Mouse (Mus musculus) adrenal gland, adult (tissue): ENCODE results near the gene Trp73.

ENCODE experiments used
- DNase-seq, 2 experiments: peaks; one replicate each; pipeline ENCODE4 v3.0.0; 2022 to 2023; ENCODE audit warnings: low spot score in 1 of 2; ENCODE audit not compliant: inconsistent age in 2 of 2

Trp73 gene

DNA sequence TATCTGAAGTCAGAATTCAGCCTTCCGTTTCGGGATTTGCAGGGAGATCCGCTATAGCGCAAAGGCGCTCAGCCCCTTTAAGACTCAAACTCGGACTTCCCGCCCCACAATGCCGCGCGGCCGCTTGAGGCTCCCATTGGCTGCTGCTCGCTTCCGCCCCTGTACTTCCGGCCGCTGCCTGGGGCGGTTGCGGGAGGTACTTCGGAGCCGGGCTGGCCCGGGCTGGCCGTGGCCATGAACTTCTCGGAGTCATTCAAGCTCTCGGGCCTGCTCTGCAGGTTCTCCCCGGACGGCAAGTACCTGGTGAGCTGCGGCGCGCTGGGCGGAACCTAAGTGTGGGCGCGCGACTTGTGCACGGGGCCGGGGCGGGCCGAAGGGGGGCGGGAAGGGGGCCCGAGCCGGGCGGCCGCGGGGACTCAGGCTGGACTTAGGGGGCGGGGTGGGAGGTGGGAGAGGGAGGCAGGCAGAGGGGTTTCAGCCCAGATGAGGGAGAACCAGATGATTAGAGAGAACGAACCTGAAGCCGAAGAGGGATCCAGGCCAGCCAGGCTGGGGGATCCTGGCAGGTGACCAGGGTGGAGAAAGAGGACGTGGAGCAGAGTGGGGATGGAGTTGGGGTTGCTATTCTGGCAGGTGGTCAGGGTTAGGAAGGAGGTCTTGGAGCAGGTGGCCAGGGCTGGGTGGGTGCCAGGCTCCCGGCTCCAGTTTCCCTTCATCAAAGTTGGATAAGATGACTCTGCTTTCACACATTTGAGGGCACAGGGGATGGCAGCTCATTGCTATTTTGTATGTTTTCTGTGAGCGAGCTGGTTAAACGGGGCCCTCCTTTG, 2.4 kb upstream of the Trp73 start, which contains the start of gene Wrap73:
Gene Wrap73, plus strand, starts transcription at position 162 of the 830 bp plus-strand sequence.
- DNase-seq, result peak; percentile 92 to 96

DNA sequence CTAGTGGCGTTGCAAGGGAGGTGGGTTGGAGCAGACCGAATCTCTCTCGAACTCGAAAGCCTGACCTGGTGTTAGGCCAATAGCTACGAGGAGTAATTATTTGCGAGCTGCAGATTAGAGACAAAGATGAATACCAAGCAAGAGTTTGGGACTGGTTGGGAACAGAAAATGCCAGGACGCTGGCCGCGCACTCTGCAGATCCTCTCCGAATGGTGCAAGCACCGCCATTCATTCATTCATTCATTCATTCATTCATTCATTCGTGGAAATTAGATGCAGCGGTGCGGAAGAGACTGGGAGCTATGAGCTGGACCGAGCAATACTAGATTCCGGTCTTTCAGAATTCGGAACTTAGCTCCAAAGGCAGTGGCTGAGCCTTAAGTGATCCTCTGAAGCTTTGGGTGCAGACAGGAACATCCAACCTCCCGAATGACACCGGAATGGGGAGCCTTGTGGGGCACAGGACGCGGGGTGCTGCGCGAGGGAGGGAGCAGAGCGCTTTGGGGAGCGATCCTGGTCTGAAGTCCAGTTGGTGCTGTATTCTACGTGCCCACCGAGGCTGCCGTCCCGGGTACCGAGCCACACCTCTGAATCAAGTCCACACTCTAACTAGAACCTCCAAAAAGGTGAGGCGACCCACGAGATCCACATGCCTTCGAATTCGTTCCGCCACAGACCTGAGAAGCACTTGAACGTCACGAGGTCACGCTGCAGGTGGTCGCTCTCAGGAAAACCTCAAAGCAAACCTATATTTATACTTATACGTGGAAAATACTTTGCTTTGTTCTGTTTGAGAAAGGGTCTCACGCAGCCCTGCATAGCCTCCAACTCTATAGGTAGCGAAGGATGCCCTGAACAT, 1.2 kb upstream of the Trp73 start:
- DNase-seq, result peak in 1 of 2 experiments; percentile 39

DNA sequence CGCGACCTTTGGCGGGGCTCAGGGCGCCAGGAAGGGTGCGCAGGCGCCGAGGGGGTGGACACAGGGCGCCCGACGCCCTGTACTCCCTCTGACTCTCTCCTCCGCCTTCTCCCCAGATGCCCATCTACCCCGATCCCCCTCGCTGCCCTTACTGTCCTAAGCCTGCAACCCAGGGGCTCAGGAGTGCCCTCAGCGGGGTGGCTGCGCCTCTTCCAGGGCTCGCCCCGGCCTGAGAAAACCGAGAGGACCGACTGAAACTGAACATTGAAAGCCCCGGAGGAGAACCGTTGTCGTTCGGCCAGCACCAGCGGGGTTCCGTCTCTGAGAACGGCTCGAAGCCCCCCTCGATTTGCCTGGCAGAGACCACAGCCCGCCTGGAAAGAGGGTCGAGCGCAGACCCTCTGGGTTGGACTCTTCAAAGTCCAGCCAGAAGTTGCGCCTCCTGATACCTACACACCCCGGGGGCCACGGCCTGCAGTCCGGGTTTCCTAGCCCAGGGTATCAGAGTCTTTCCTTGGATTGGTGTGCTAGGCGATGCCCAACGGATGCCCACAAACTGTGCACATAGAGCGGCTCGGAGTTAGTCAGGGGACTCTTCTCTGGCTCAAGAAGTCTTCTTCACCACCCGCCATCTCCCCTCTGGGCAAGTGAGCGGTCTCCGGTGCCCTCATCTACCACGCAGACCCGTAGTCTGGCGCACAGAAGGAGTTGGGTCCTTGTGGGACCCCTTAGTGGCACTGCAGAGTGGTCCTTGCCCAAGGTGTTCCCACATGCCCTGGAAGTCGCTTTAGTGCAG, 403 bp upstream of the Trp73 start:
- DNase-seq, result peak in 1 of 2 experiments; percentile 58

DNA sequence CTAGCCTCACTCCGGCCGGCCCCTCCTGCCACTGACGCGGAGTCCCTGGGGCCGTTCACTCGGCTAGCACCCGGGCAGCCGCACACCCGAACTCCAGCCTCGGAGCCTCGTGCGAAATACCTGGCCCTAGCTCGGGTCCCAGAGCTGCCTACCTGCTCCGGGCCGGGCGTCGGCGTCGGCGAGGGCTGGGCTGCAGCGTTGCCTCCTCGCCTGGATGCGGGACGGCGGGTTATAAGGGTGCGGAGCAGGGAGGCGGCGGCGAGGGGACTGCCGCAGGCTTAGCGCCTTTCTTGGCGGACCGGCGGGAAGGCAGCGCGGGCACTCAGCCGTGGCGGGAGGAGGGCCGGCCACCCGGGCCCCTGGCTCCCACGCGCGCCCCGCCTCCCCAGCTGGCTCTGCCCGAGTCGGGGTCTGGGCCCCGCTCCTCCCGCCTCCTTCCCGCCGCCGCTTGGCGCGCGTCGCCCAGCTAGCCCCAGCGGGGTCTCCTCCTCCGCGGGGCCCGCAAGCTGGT, 282 bp downstream of the Trp73 start:
- peak in 1 of 2 experiments; percentile 52 for DNase-seq

DNA sequence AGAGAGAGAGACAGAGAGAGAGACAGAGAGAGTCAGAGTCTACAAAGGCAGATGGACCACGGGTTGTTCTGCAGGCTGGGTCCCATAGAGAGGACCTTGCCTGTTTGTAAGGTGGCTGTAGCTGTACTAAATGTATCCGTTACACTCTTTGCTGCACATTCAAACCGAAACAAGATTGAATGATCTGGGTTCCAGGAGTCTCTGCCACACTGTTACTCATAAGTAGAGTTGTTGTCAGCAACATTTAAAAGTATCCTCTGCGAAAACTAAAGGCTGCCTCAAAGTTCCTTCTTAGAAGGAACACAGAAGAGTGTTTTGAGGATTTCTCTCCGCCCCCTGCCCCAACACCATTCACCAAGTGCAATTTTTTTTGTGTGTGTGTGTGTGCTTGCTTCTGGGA, 2.9 kb downstream of the Trp73 start:
- DNase-seq, result no peak

DNA sequence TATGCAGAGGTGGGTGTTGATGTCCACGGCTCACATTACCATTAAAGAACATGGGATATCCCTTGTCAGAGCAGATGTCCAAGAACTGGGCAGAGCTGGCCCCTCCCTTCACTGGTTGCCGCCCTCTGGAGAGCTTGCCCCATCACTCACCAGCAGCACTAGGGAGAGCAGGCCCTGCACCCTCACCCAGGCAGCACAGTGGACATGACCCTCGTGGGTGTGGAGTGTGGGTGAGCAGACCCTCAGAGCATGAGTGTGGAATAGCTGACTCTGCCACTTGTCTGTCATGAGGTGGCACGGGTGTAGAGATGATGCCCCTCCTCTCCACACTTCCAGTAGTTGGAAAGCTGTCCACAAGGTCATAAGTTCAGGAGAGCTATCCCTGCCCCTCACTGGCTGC, 5.2 kb downstream of the Trp73 start:
- DNase-seq, result no peak

DNA sequence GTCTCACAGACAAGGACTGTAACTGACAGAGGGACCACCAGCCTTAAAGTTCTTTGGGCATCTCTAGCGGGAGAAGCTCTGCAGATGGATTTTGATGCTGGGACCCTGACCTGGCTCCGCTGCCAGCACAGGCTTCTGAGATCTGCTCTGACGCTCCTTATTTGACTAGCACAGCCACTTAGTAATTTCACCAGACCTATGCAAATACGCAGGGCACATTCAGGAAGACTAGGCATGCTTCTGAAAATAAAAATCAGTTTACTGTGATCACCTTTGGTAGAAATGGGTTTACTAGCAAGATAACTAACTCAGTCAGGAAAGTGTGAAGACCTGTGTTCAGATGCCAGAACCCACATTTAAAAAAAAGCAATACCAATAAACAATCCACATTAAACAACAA, 8.1 kb downstream of the Trp73 start:
- DNase-seq, result no peak

DNA sequence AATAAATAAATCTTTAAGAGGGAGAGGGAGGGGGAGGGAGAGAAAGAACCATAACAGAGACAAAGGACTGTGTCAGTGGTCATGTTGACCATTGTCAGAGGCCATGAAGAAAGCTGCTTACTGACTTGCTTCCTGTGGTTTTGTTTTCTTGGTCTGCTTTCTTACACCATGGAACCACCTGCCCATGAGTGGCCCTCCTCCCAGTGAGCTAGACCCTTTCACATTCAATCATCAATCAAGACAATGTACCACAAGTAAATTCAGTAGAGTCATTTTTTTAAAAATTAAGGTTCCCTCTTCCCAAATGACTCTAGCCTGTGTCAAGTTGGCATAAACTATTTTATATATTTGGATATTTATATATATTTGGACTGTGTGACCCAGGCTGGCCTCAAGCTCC, 10.1 kb downstream of the Trp73 start:
- DNase-seq, result no peak

DNA sequence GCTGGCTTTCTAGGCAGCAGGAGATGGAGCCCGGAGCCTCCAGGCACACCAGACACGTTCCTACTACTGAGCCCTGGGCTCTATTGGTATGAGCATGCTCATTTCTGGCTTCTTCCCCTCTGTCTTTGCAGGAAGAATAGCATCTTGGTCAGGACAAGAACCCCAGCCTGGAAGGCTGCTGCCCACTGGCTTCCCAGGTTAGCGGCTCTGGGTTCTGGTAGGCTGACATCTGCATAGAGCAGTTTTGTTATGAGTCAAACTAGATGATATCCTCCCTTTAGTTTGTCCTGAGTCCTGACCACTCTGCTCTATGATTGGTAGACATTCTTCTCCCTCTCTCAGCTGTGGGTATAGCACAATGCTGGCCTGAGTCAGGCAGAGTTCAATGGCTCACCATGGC, 12.7 kb downstream of the Trp73 start:
- DNase-seq, result no peak

DNA sequence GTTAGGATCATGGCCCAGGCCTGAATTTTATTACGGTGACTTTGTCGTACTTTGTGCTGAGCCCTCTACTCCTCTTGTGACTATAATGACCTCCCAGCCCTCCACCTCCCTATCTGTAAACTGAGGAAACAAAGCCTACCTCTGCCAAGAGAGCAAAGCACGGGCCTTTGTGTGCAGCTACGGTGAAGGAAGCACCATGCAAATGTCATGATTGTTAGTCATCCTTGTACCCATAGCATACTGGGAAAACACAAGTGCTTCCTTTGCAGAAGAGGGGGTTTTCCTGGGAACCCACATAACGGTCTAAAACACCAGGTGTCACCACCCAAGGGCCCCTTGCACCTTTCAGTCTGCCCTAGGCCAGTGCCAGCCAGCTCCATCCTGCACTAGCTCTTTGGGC, 14.8 kb downstream of the Trp73 start:
- no peak for DNase-seq

DNA sequence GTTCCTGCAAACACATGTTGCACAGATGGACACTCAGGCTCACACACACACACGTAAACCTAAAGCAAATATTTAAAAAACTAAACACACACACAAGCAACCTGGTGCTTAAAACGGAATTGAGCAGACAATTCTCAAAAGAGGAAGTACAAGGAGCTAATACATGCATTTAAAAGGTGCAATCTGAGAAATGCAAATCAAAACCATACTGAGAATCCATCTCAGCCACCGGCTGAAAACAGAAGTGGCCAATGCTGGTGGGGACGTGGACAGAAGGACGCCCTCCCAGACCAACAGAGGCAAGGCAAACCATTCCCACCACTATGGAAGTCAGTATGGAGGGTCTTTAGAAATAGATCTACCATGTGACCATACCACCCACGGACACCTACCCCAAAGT, 16.5 kb downstream of the Trp73 start:
- no peak for DNase-seq

DNA sequence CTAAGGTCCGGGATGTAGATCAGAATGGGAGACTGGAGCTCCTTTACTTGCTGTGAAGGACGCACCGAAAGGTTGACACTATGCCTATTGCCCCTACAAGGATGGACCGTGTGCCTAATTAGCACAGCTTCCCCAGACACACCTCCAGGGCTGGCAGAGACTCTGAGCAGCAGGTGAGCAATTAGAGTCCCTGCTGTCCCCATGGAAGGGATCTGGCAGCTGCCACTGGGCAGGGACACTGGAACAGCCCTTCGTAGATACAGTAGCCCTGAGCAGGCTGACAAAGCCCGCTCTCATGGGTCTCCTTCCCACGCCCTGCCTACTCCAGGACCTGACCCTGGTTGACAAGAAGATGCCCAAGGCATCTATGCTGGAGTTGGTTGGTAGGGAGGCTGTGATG, 17.6 kb downstream of the Trp73 start:
- DNase-seq, result no peak

DNA sequence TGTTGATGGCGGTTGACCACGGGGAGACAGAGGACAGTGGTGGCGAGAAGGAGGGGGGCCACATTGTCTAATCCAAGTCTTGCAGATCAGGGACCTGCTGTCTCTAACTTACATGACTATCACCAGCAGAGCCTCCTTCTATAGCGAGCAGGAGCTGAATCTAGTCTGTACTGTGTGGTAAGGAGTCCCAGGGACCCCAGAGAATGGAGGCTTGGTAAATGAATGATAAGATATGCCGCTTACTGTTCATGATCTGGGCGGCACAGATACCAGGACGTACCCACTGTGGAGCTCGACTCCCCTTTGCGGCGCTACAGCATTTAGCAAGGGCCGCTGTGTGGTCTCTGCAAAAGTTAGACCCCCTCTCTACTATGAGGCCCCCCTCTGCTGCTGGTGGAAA, 18.2 kb downstream of the Trp73 start:
- DNase-seq, result no peak

DNA sequence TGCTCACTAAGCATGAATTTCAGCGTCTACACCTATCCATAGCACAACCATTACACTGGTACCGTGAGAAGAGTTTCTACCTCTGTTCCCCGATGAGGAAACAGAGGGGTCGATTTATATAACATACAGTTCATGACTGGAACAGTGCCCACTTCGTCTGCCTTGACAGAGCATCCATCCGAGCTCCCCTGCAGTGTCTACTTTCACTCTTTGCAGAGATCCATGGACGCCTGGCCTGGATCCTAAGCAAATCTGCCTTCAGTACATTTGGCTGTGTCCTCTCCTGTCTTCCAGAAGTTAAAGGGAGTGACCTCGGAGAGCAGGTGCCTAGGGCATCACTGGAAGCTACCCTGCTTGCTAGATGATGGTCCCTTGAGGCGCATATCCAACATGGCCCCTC, 20.8 kb downstream of the Trp73 start:
- DNase-seq, result no peak

DNA sequence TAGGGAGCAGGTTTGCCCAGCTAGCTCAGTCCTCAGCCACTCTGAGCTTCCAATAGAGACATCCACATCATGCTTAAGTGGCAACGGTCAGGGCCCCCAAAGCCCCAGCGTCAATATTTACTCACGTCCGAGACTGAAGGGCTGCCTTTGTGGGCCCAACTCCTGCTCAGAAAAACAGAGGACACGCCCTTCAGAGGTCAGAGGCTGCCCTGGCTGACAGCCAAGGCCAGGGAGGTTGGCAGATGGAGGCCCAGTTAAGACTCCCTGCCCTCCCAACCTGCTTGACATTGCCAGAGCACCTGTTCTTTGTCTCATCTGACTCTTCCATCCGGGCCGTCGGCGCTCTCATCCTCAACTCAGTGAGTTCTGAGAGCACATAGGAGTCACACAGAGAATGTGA, 21.2 kb downstream of the Trp73 start:
- DNase-seq, result no peak

DNA sequence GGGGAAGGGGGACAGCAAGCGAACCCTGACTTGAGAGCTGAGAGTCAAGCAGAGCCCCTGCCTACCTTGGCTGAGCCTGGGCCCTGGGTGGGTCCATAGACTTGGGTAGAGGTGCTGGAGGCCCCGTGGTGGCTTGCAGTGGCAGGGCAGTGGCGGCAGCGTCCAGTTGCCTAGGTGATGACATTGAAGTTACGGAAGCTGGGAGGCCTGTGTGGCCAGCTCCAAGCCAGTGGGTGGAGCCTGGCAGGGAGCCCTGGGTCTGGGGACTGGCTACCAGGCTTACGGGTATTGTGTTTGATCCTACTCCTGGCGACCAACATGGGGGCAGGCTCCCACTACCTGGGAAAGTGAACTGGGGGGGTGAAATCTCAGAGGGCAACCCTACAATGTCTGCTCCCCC, 23.6 kb downstream of the Trp73 start:
- peak; percentile 12 to 56 for DNase-seq

DNA sequence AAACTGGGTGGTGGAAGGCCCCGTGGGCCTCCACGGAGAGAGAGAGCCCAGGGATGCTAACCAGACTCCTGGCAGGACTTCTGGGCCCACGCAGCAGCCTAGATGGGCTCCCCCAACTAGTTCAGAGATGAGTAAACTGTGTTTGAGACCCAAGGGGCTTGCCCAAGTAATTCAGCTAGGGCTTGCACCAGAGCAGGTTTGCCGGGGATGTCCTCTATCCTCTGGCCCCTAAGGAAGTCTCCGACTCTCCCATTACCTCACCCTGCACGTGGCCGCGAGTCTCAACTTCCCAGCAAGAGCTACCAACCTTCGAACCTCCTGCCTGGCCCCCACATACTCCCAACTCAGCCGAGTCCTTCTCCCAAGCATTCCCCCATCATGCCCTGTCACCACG, 30.2 kb downstream of the Trp73 start:
- no peak for DNase-seq

DNA sequence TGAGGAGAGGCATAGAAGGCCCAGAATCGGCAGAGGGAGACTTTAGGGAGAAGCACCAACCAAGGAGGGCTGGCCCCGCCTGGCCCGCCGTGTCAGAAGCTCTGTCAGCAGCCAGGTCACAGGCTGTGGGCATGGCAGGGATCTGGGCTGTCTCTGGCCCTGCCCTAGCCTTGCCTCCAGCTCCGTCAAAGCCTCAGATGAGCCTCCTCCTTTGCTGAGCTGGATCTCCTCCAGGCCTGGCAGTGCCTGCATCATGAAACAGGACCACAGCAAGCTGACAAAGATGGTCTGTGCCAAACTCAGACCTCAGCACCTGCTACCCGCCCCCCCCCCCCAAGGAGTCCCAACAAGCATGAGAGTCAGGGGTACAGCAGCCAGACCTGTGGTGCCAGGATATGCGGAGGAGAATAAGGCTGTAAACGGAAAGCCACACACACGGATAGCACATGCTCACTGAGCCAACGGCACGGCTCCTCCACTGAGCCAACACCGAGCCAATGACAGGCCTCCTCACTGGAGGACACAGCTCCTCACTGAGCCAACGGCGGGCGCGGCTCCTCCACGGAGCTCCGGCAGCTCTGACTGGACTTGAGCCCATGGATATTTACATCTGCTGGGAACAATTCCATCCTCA, 30.7 kb downstream of the Trp73 start:
- no peak for DNase-seq

DNA sequence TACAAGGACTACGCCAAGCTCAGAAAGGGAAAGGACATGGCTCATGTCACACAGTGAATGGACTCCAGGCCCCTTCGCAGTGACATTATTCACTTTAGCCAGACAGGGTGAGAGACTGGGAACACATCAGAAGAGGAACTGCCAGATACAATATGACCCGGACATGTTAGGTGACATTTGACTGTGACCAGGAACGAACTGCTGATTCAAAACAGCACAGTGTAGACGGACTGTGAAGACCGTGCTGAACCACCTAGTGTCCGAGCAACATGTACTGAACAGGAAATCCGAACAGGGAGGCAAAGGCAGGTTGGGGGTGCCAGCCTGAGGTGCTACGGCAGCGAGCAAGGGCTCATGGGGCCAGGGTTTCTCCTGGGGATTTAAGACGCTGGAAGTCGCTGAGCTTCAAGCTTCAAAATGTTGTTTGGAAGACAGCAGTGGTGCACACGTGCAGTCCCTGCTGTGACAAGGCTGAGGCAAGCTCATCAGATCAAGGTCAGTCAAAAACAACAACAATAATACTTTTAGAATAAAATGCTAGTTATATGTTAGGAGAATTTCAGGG, 33.4 kb downstream of the Trp73 start:
- no peak for DNase-seq

DNA sequence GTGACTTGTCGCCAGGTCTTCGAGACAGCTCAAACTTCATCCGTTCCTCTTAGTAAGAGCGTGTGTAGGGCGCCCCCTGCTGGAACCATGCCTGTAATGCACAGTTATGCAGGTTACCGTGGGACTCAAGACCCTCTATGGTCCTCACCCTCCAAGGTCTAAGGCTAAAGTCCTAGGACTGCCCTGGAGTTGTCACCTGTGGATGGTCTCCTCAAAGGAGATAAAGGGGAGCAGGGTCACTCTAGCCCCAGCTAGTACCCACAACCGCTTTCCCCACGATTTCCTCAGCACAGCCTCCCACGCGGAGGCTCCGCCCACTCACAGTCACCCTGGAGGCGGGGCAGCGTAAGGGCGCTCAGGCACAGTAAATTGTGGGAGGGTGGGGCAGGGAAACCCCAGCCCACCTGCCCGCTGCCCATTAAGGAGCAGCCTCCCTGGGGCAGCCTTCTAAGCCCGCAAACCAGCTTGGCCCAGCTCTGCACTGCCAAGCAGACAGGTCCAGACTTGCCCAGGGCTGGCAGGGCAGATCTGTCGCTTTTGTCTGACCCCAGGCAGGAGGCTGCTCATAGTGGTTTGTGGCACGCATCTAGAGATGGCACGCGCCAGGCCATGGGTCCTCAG, 34.5 kb downstream of the Trp73 start:
- peak; percentile 41 to 77 for DNase-seq
